Mouse (Mus musculus) v-Abl transformed pro-B cells (cell line): ENCODE measurements around the gene Rft1.

ENCODE experiments used
- in situ Hi-C, 2 experiments: fragments of 400-800 bp; cut with MboI; formaldehyde crosslinking; loops; one replicate each; pipeline ENCODE4 v1.15.1; 2025; ENCODE audit not compliant: unreplicated experiment in 2 of 2

Gene Rft1

GRCm38 (mm10) chr14:30653943-30654659 is at the start of gene Rft1:
Gene Rft1 (plus strand): TSS chr14:30654360.
- in situ Hi-C loops: no loop called here

GRCm38 (mm10) chr14:30606817-30607216 is 47.3 kb upstream of the Rft1 start:
- in situ Hi-C loops: no loop called here

- in situ Hi-C loops: no loop called here
These were observed 46.5 kb upstream of the Rft1 start for GRCm38 (mm10) chr14:30607696-30608095.

GRCm38 (mm10) chr14:30608176-30608575 is 46.0 kb upstream of the Rft1 start:
- in situ Hi-C loops: no loop called here

- in situ Hi-C loops: no loop called here
These were observed 44.7 kb upstream of the Rft1 start for GRCm38 (mm10) chr14:30609499-30609898.

- in situ Hi-C loops: no loop called here
These were observed 43.9 kb upstream of the Rft1 start for GRCm38 (mm10) chr14:30610304-30610703.

- in situ Hi-C loops: no loop called here
These were observed 43.2 kb upstream of the Rft1 start for GRCm38 (mm10) chr14:30610940-30611339.

- in situ Hi-C loops: no loop called here
These were observed 41.6 kb upstream of the Rft1 start for GRCm38 (mm10) chr14:30612523-30612922.

GRCm38 (mm10) chr14:30612962-30613715 is 41.0 kb upstream of the Rft1 start:
- in situ Hi-C loops: no loop called here

GRCm38 (mm10) chr14:30616751-30617150 is 37.4 kb upstream of the Rft1 start:
- in situ Hi-C loops: no loop called here

- in situ Hi-C loops: no loop called here
These were observed 35.3 kb upstream of the Rft1 start for GRCm38 (mm10) chr14:30618746-30619275.

- in situ Hi-C loops: no loop called here
These were observed 34.1 kb upstream of the Rft1 start for GRCm38 (mm10) chr14:30619982-30620578.

- in situ Hi-C loops: no loop called here
These were observed 32.0 kb upstream of the Rft1 start for GRCm38 (mm10) chr14:30622130-30622529.

- in situ Hi-C loops: no loop called here
These were observed 31.6 kb upstream of the Rft1 start for GRCm38 (mm10) chr14:30622556-30622955.

- in situ Hi-C loops: no loop called here
These were observed 29.9 kb upstream of the Rft1 start for GRCm38 (mm10) chr14:30624277-30624721.

- in situ Hi-C loops: loop anchor here in 1 of 2 experiments (5.0 kb wide), 1 partner anchor 33 kb away; no protein-coding TSS in a partner anchor
These were observed 28.9 kb upstream of the Rft1 start for GRCm38 (mm10) chr14:30625131-30625807.

- in situ Hi-C loops: loop anchor here in 1 of 2 experiments (5.0 kb wide), 1 partner anchor 34 kb away; no protein-coding TSS in a partner anchor
These were observed 28.1 kb upstream of the Rft1 start, which contains the start of gene Prkcd for GRCm38 (mm10) chr14:30625856-30626726. Gene Prkcd (minus strand): TSS chr14:30626210.

GRCm38 (mm10) chr14:30626756-30627742 is 27.1 kb upstream of the Rft1 start:
- in situ Hi-C loops: loop anchor here in 1 of 2 experiments (5.0 kb wide), 1 partner anchor 35 kb away; no protein-coding TSS in a partner anchor
